Comparison of ENCODE assay signal across 8 mouse cellular contexts in the genomic region with DNA sequence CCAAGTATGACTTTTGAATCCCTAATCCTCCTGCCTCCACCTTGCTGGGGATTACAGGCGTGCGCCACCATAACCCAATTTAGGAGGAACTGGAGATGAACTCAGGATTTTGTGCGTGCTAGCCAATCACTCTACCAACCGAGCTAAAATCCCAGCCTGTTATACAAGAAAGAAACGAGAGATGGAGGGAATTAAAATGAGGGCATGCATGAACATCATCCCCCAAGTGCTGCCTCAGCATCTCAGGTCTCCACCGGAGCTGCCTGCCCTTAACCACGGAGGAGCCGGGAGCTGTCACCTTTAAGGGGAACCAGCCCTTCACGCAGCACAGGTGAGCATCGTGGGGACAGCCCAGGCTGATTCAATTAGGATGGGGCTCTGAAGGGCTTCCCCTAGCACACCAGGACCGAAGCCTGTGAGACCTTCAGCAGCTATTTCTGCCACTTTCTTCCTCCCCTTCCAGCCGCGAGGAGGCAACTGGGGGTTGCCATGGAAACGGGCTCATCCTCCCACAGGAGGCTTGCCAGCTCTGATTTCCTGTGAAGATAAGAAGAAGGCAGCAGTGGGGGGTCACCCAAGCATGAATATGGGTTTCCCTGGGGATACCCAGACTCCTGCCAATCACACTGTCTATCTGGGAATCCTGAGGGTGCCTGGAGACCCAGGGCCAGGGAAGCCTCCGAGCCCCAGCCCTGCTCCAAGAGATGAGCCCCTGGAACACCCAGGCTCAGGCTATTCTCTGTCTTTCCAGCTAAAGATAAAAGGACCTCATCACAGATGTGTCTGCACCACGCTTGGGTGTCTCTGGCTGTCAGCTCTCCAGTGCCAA. TPM values are rescaled to one million over a fixed set of nuclear protein-coding genes. Genes with fewer than 3 reads are reported as not detected.
A peak's percentile ranks its signal among the peaks of the same experiment; 100 is the strongest.
DNase-seq lines count a peak whose midpoint lies in the region; ATAC-seq lines count a peak whose summit lies in the region.

No protein-coding gene starts in this region.

- no peak for ATAC-seq in CD4-positive, CD25-positive, alpha-beta regulatory T cell, adult 4 months
- ATAC-seq in frontal cortex, adult (ENCODE audit: low TSS enrichment): peak; percentile 77

- peak; percentile 28 for DNase-seq in CD4-positive, CD25-positive, alpha-beta regulatory T cell, adult 2 months (ENCODE audit: low read depth, low spot score)
- peak; percentile 84 to 85 for DNase-seq in layer of hippocampus, adult 8-10 months (ENCODE audit: low spot score in 2 of 2)
- peak; percentile 15 for DNase-seq in naive thymus-derived CD4-positive, alpha-beta T cell, adult 2 months (ENCODE audit: low read depth)
- no peak for DNase-seq in gastrocnemius, postnatal 4 days (ENCODE audit: low spot score in 2 of 2)
- no peak for DNase-seq in spleen, postnatal 14 days (ENCODE audit: low spot score in 2 of 2)
- no peak for DNase-seq in gastrocnemius, adult 18-20 months (ENCODE audit: low spot score)

RNA-seq across cellular contexts. Expression of a gene that starts 11.7 kb away (rescaled TPM):
- polyA plus RNA-seq in CD4-positive, CD25-positive, alpha-beta regulatory T cell, adult 4 months (2017; shearing (Covaris generic)): under 1 TPM; 0.22 to 0.92 TPM
- total RNA-seq in layer of hippocampus, adult 8-10 months (2022): 100 to 1,000 TPM in 2 of 4 experiments, 10 to 100 TPM in 2; 90.7 to 118 (median 104) TPM
- total RNA-seq in gastrocnemius, postnatal 4 days (2021): 10 to 100 TPM; 38.0 to 42.7 TPM
- total RNA-seq in gastrocnemius, adult 18-20 months (2021): 10 to 100 TPM; 22.2 to 25.8 TPM

RNA-seq across cellular contexts. Expression of a gene that starts 38.7 kb away (rescaled TPM):
- under 1 TPM in 1 of 2 experiments, not detected in 1; 0.16 TPM for polyA plus RNA-seq in CD4-positive, CD25-positive, alpha-beta regulatory T cell, adult 4 months (2017; shearing (Covaris generic))
- total RNA-seq in layer of hippocampus, adult 8-10 months (2022): 1 to 10 TPM; 1.7 to 2.2 (median 1.7) TPM
- 10 to 100 TPM; 26.8 to 27.1 TPM for total RNA-seq in gastrocnemius, postnatal 4 days (2021)
- 1 to 10 TPM; 1.3 to 1.8 TPM for total RNA-seq in gastrocnemius, adult 18-20 months (2021)

Comparison
In these comparisons a context has a peak if more than half of its experiments do, and no peak if none do; other contexts are left out.
1. RNA of a gene that starts 38.7 kb away (total RNA-seq): 26.8 to 27.1 TPM in gastrocnemius, postnatal 4 days; 1.3 to 1.8 TPM in gastrocnemius, adult 18-20 months and 1.7 to 2.2 TPM in layer of hippocampus, adult 8-10 months; every median in the first group is over 4 times any median in the second.
2. DNase-seq: peak in CD4-positive, CD25-positive, alpha-beta regulatory T cell, adult 2 months (single experiment), layer of hippocampus, adult 8-10 months (2 of 2) and naive thymus-derived CD4-positive, alpha-beta T cell, adult 2 months (single experiment); none in gastrocnemius, postnatal 4 days (0 of 2), spleen, postnatal 14 days (0 of 2) and gastrocnemius, adult 18-20 months (single experiment).